Mouse (Mus musculus): ENCODE measurements around the gene Vmn1r104. TPM values are rescaled to one million over a fixed set of nuclear protein-coding genes. Genes with fewer than 3 reads are reported as not detected.

The Vmn1r104 gene
- not detected for polyA plus RNA-seq (2015; fragmentation: Illumina TruSeq; extraction: RNeasy Lipid Tissue Mini Kit (QIAGEN cat#74804); ENCODE audit: insufficient read depth, low read depth, low replicate concordance)

DNA sequence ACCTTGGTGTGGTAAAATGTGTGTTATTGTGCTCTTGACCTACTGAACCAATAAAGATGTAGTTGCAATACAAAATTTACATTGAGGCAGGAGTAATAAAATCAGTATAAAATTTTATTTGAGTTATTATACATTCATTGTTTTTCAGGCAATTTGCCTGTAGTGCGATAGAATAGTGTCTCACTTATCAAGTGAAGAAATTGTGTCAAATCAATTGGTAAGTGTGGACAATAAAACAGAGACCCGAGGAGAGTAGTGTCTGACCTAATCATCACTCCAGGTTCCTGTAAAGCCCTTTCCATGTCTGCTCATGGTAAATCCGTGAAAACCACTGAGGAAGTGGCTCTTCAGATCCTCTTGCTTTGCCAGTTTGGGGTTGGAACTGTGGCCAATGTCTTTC lies at the start of gene Vmn1r104:
TSS of gene Vmn1r104 (plus strand) at position 301 of the 400 bp plus-strand sequence.

GRCm38 (mm10) chr7:20510434-20510833 lies 23.2 kb upstream of the Vmn1r104 start, which contains the start of gene Vmn1r103:
Gene Vmn1r103 (minus strand): TSS chr7:20510534.

GRCm38 (mm10) chr7:20545657-20546056 lies 12.0 kb downstream of the Vmn1r104 start, which contains the start of gene Gm5726:
Gene Gm5726 (minus strand): TSS chr7:20545757.

GRCm38 (mm10) chr7:20576141-20576540 lies 42.5 kb downstream of the Vmn1r104 start, which contains the start of gene Gm4141:
Gene Gm4141 (minus strand): TSS chr7:20576241.

Other genes starting within 250 kb of the Vmn1r104 start
- gene Gm4133, start 199.8 kb upstream of the Vmn1r104 start, polyA plus RNA-seq (2015; fragmentation: Illumina TruSeq; extraction: RNeasy Lipid Tissue Mini Kit (QIAGEN cat#74804); ENCODE audit: insufficient read depth, low read depth, low replicate concordance) = not detected
- gene Gm5728, start 158.4 kb upstream of the Vmn1r104 start, polyA plus RNA-seq (2015; fragmentation: Illumina TruSeq; extraction: RNeasy Lipid Tissue Mini Kit (QIAGEN cat#74804); ENCODE audit: insufficient read depth, low read depth, low replicate concordance) = not detected
- gene Vmn1r100, start 115.9 kb upstream of the Vmn1r104 start, polyA plus RNA-seq (2015; fragmentation: Illumina TruSeq; extraction: RNeasy Lipid Tissue Mini Kit (QIAGEN cat#74804); ENCODE audit: insufficient read depth, low read depth, low replicate concordance) = not detected
- gene Vmn1r101, start 91.2 kb upstream of the Vmn1r104 start, polyA plus RNA-seq (2015; fragmentation: Illumina TruSeq; extraction: RNeasy Lipid Tissue Mini Kit (QIAGEN cat#74804); ENCODE audit: insufficient read depth, low read depth, low replicate concordance) = not detected
- not detected for gene Gm10670, start 58.9 kb upstream of the Vmn1r104 start, polyA plus RNA-seq (2015; fragmentation: Illumina TruSeq; extraction: RNeasy Lipid Tissue Mini Kit (QIAGEN cat#74804); ENCODE audit: insufficient read depth, low read depth, low replicate concordance)
- gene Vmn1r103, start 23.3 kb upstream of the Vmn1r104 start, polyA plus RNA-seq (2015; fragmentation: Illumina TruSeq; extraction: RNeasy Lipid Tissue Mini Kit (QIAGEN cat#74804); ENCODE audit: insufficient read depth, low read depth, low replicate concordance) = not detected
- not detected for gene Gm5726, start 11.9 kb downstream of the Vmn1r104 start, polyA plus RNA-seq (2015; fragmentation: Illumina TruSeq; extraction: RNeasy Lipid Tissue Mini Kit (QIAGEN cat#74804); ENCODE audit: insufficient read depth, low read depth, low replicate concordance)
- not detected for gene Gm4141, start 42.4 kb downstream of the Vmn1r104 start, polyA plus RNA-seq (2015; fragmentation: Illumina TruSeq; extraction: RNeasy Lipid Tissue Mini Kit (QIAGEN cat#74804); ENCODE audit: insufficient read depth, low read depth, low replicate concordance)
- not detected for gene Gm4513, start 65.2 kb downstream of the Vmn1r104 start, polyA plus RNA-seq (2015; fragmentation: Illumina TruSeq; extraction: RNeasy Lipid Tissue Mini Kit (QIAGEN cat#74804); ENCODE audit: insufficient read depth, low read depth, low replicate concordance)
- not detected for gene Vmn1r107, start 135.1 kb downstream of the Vmn1r104 start, polyA plus RNA-seq (2015; fragmentation: Illumina TruSeq; extraction: RNeasy Lipid Tissue Mini Kit (QIAGEN cat#74804); ENCODE audit: insufficient read depth, low read depth, low replicate concordance)
- gene Vmn1r111, start 169.4 kb downstream of the Vmn1r104 start, polyA plus RNA-seq (2015; fragmentation: Illumina TruSeq; extraction: RNeasy Lipid Tissue Mini Kit (QIAGEN cat#74804); ENCODE audit: insufficient read depth, low read depth, low replicate concordance) = not detected
- gene Gm10668, start 196.8 kb downstream of the Vmn1r104 start, polyA plus RNA-seq (2015; fragmentation: Illumina TruSeq; extraction: RNeasy Lipid Tissue Mini Kit (QIAGEN cat#74804); ENCODE audit: insufficient read depth, low read depth, low replicate concordance) = not detected
- gene Vmn1r112, start 237.3 kb downstream of the Vmn1r104 start, polyA plus RNA-seq (2015; fragmentation: Illumina TruSeq; extraction: RNeasy Lipid Tissue Mini Kit (QIAGEN cat#74804); ENCODE audit: insufficient read depth, low read depth, low replicate concordance) = not detected